Mouse (Mus musculus) adrenal gland, postnatal 10 days (tissue): ENCODE measurements at regions not wholly inside any gene's neighbourhood (a gene's known extent, or its start where the extent isn't known, plus 50 kb on each side); places are given as distances from the start of the nearest gene placed in this dataset.
"Not testable (repeated sequence)": the region's sequence is repeated elsewhere in the genome, so short reads cannot be mapped to it uniquely, and the experiment has no call there.

Experiments
- DNase-seq: peaks from one replicate; pipeline ENCODE4 v3.0.0; 2021; ENCODE audit warnings: mixed read lengths

GRCm38 (mm10) chr4:69435390-69435789, 481.2 kb upstream of the Brinp1 start:
- no peak for DNase-seq

- DNase-seq = not testable (repeated sequence)
Measured at GRCm38 (mm10) chr4:69410411-69410810, 456.2 kb upstream of the Brinp1 start.

- DNase-seq = no peak
Measured at GRCm38 (mm10) chr4:69395451-69395850, 441.3 kb upstream of the Brinp1 start.

GRCm38 (mm10) chr4:69383318-69383717, 429.1 kb upstream of the Brinp1 start:
- no peak for DNase-seq

- DNase-seq = no peak
Measured at GRCm38 (mm10) chr4:69346979-69347465, 392.8 kb upstream of the Brinp1 start.

GRCm38 (mm10) chr4:69327606-69328005, 373.4 kb upstream of the Brinp1 start:
- DNase-seq = no peak
